Mouse (Mus musculus): ENCODE data around the gene Gm7579.

GRCm38 (mm10) chr7:142240978-142241377 lies 29.3 kb downstream of the Gm7579 start, which contains the start of gene Gm40460:
- no peak for TF ChIP-seq ZC3H11A (IDR thresholded peaks at IDR 0.05; ENCODE audit: borderline replicate concordance, low read depth, low read length)
- no peak for TF ChIP-seq HCFC1 (IDR thresholded peaks at IDR 0.05; ENCODE audit: borderline replicate concordance, insufficient read depth, low read length)
- TF ChIP-seq CHD2 (IDR thresholded peaks at IDR 0.05; ENCODE audit: low read depth, low read length) = no peak
